Mouse (Mus musculus): ENCODE measurements around the gene Gm37419. TPM values are rescaled to one million over a fixed set of nuclear protein-coding genes. Genes with fewer than 3 reads are reported as not detected.
A peak's percentile ranks its signal among the peaks of the same experiment; 100 is the strongest.

Gm37419 gene
- polyA plus RNA-seq (2015; fragmentation: Nextera tagmentation; extraction: Ambion mirVana): not detected in 2 replicates

DNA sequence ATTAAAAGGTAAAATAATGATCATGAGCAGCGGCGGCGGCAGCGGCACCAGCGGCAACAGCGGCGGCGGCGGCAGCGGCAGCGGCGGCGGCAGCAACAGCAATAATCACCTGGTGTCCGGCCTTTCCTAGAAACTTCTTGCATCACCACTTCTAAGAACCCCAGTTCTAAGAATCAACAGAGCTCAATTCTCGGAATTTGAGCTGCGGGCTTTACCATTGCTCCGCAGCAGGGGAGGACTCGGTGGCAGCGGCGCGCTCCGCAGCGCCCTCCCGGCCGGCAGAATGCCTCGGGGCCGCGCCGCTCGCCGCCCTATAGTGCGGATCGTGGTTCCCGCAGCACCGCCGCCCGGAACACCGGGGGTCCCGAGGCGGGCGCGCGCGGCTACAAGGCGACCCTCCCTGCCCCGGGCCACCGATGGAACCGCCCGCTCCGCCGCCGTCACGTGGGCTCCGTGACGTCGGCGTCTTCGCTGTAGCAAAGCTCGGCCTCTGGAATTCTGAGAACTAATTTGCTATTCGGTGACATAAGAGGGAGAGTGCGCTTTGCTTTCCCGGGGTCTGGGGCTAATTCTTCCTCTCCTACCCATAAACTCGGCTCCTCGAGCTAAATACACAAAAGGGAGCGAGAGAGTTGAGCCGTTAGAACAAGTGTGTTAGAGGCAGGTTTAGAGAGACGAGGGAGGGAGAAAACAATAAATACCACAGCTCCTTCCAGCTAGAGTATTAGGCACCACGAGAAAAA is at the start of gene Gm37419, which contains the start of gene Bcl6:
TSS of gene Gm37419 (plus strand) at position 17 of the 743 bp plus-strand sequence.
TSS of gene Bcl6 (minus strand) at position 387 of the 743 bp plus-strand sequence.
- H3K4me1 ChIP-seq (ENCODE audit: control insufficient read depth, insufficient read depth, low read length): peaks cover 19% of the 10 kb centered on the region
- H3K27ac ChIP-seq (ENCODE audit: low read length): peak within 1 kb of the TSS; percentile 98
- no peaks in the 10 kb centered on the region for H3K36me3 ChIP-seq (ENCODE audit: control insufficient read depth, insufficient read depth, low read length)
- no peaks in the 10 kb centered on the region for H3K9me3 ChIP-seq (replicated peaks; ENCODE audit: control insufficient read depth, low read length)
- H3K4me2 ChIP-seq (ENCODE audit: low read depth, low read length): peak within 1 kb of the TSS; percentile 99
- ATAC-seq (ENCODE audit: insufficient read depth, low FRiP score): peak; percentile 82
- peak within 1 kb of the TSS; percentile 84 for H3K4me3 ChIP-seq (replicated peaks; ENCODE audit: low read length)
- H3K9ac ChIP-seq (ENCODE audit: low read length): peak within 1 kb of the TSS; percentile 98
- no peaks in the 10 kb centered on the region for H3K27me3 ChIP-seq (ENCODE audit: control insufficient read depth, insufficient read depth, low read length)
- WGBS: under 1% methylated on average over 68 of the region's 68 CpGs

GRCm38 (mm10) chr16:23944801-23945200 is 43.5 kb upstream of the Gm37419 start:
- no peak overlapping the region for H3K4me2 ChIP-seq (ENCODE audit: low read depth, low read length)
- H3K4me3 ChIP-seq (replicated peaks; ENCODE audit: low read length): no peak overlapping the region
- H3K4me1 ChIP-seq (ENCODE audit: control insufficient read depth, insufficient read depth, low read length): no peaks in the 10 kb centered on the region
- H3K36me3 ChIP-seq (ENCODE audit: control insufficient read depth, insufficient read depth, low read length): no peaks in the 10 kb centered on the region
- no peak for ATAC-seq (ENCODE audit: insufficient read depth, low FRiP score)
- 18% methylated on average over 3 of the region's 3 CpGs for whole genome bisulfite sequencing
- no peaks in the 10 kb centered on the region for H3K9me3 ChIP-seq (replicated peaks; ENCODE audit: control insufficient read depth, low read length)
- H3K9ac ChIP-seq (ENCODE audit: low read length): no peak overlapping the region
- H3K27ac ChIP-seq (ENCODE audit: low read length): no peak overlapping the region
- no peaks in the 10 kb centered on the region for H3K27me3 ChIP-seq (ENCODE audit: control insufficient read depth, insufficient read depth, low read length)

GRCm38 (mm10) chr16:23947654-23948053 is 40.6 kb upstream of the Gm37419 start:
- no peaks in the 10 kb centered on the region for H3K36me3 ChIP-seq (ENCODE audit: control insufficient read depth, insufficient read depth, low read length)
- ATAC-seq (ENCODE audit: insufficient read depth, low FRiP score): no peak
- H3K9me3 ChIP-seq (replicated peaks; ENCODE audit: control insufficient read depth, low read length): no peaks in the 10 kb centered on the region
- no peaks in the 10 kb centered on the region for H3K27me3 ChIP-seq (ENCODE audit: control insufficient read depth, insufficient read depth, low read length)
- no peak overlapping the region for H3K9ac ChIP-seq (ENCODE audit: low read length)
- H3K4me3 ChIP-seq (replicated peaks; ENCODE audit: low read length): no peak overlapping the region
- no peak overlapping the region for H3K4me2 ChIP-seq (ENCODE audit: low read depth, low read length)
- H3K27ac ChIP-seq (ENCODE audit: low read length): no peak overlapping the region
- no peaks in the 10 kb centered on the region for H3K4me1 ChIP-seq (ENCODE audit: control insufficient read depth, insufficient read depth, low read length)
- 86% methylated on average over 6 of the region's 6 CpGs for WGBS

GRCm38 (mm10) chr16:23952101-23952727 is 36.1 kb upstream of the Gm37419 start:
- WGBS: 69% methylated on average over 4 of the region's 4 CpGs
- no peaks in the 10 kb centered on the region for H3K36me3 ChIP-seq (ENCODE audit: control insufficient read depth, insufficient read depth, low read length)
- H3K4me1 ChIP-seq (ENCODE audit: control insufficient read depth, insufficient read depth, low read length): no peaks in the 10 kb centered on the region
- no peak for ATAC-seq (ENCODE audit: insufficient read depth, low FRiP score)
- H3K4me2 ChIP-seq (ENCODE audit: low read depth, low read length): no peak overlapping the region
- H3K9ac ChIP-seq (ENCODE audit: low read length): no peak overlapping the region
- H3K27ac ChIP-seq (ENCODE audit: low read length): no peak overlapping the region
- H3K4me3 ChIP-seq (replicated peaks; ENCODE audit: low read length): no peak overlapping the region
- no peaks in the 10 kb centered on the region for H3K9me3 ChIP-seq (replicated peaks; ENCODE audit: control insufficient read depth, low read length)
- H3K27me3 ChIP-seq (ENCODE audit: control insufficient read depth, insufficient read depth, low read length): no peaks in the 10 kb centered on the region

DNA sequence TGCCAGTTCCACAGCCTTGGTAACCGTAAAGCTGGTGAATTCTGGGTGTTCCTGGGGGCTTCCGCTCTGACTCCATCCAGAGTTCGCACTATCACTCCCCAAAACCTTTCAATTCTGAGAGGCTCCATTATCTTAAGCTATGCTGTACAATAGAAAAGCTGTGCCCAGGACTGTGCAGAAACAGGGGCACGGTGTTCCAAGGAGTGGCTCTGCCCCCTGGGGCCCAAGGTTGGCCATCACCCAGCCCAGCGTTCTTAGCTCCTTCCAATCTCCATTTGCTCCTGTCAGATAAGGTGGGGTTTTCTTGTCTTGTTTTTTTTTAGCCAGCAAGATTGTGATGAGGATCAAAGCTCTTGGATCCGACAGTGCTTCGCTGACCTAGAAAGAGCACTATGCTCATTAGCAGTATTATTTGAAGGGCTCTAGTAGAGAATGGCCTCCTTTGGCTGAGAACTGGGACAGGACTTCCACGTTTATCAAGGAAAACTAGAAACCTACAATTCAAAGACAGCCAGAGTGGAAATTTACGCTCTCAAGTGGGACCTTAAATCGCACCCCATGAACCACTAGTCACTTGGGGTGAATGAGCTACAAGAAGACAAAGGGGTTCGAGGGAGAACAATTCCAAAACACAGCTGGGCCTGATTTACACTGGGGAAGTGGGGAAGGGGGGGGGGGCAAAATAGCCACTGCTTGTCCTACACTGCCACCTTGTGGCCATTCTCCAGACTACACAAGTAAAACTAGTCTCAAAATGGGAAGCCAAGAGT is 34.9 kb upstream of the Gm37419 start:
- no peaks in the 10 kb centered on the region for H3K4me1 ChIP-seq (ENCODE audit: control insufficient read depth, insufficient read depth, low read length)
- 50% methylated on average over 11 of the region's 11 CpGs for WGBS
- no peak for ATAC-seq (ENCODE audit: insufficient read depth, low FRiP score)
- H3K9me3 ChIP-seq (replicated peaks; ENCODE audit: control insufficient read depth, low read length): no peaks in the 10 kb centered on the region
- H3K27me3 ChIP-seq (ENCODE audit: control insufficient read depth, insufficient read depth, low read length): no peaks in the 10 kb centered on the region
- no peak overlapping the region for H3K9ac ChIP-seq (ENCODE audit: low read length)
- no peak overlapping the region for H3K27ac ChIP-seq (ENCODE audit: low read length)
- H3K36me3 ChIP-seq (ENCODE audit: control insufficient read depth, insufficient read depth, low read length): no peaks in the 10 kb centered on the region
- no peak overlapping the region for H3K4me3 ChIP-seq (replicated peaks; ENCODE audit: low read length)
- H3K4me2 ChIP-seq (ENCODE audit: low read depth, low read length): no peak overlapping the region

DNA sequence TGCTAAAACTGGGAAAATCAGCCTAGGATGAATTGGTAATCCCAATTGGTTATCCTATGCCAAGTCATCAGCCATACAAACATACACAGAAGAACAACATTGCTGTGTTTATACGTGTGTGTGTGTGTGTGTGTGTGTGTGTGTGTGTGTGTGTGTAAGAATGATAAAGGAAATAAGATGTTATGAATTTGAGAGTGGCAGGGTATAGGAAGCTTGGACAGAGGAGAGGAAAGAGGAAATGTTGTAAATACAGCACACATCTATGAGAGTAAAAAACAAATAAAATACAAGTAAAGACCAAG is 34.4 kb upstream of the Gm37419 start:
- no peak overlapping the region for H3K4me3 ChIP-seq (replicated peaks; ENCODE audit: low read length)
- 12% methylated on average over 1 of the region's 1 CpGs for WGBS
- ATAC-seq (ENCODE audit: insufficient read depth, low FRiP score): no peak

DNA sequence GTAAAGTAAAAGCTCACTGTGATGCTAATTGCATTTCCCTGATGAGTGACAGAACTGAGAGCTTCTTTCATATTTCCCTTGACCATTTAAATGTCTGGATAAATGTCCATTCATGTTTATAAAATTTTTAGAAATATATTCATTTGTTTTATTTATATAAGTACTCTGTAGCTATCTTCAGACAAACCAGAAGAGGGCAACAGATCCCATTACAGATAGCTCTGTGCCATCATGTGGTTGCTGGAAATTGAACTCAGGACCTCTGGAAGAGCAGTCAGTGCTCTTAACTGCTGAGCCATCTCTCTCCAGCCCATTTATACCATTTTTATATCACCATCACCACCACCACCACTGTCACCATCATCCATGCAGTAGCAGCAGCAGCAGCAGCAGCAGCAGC is 29.3 kb upstream of the Gm37419 start:
- ATAC-seq (ENCODE audit: insufficient read depth, low FRiP score): no peak
- no peaks in the 10 kb centered on the region for H3K27me3 ChIP-seq (ENCODE audit: control insufficient read depth, insufficient read depth, low read length)
- H3K9ac ChIP-seq (ENCODE audit: low read length): no peak overlapping the region
- no peak overlapping the region for H3K27ac ChIP-seq (ENCODE audit: low read length)
- H3K4me2 ChIP-seq (ENCODE audit: low read depth, low read length): no peak overlapping the region
- H3K4me3 ChIP-seq (replicated peaks; ENCODE audit: low read length): no peak overlapping the region
- no peaks in the 10 kb centered on the region for H3K9me3 ChIP-seq (replicated peaks; ENCODE audit: control insufficient read depth, low read length)
- H3K36me3 ChIP-seq (ENCODE audit: control insufficient read depth, insufficient read depth, low read length): no peaks in the 10 kb centered on the region
- H3K4me1 ChIP-seq (ENCODE audit: control insufficient read depth, insufficient read depth, low read length): no peaks in the 10 kb centered on the region

More for the DNA sequence above, 34.4 kb upstream of the Gm37419 start:
- Histone ChIP-seq H3K9me3 (replicated peaks; ENCODE audit: control insufficient read depth, low read length) (no peaks in the 10 kb centered on the region), H3K4me2 (ENCODE audit: low read depth, low read length) (no peak overlapping the region), H3K9ac (ENCODE audit: low read length) (no peak overlapping the region), H3K27ac (ENCODE audit: low read length) (no peak overlapping the region), H3K4me1 (ENCODE audit: control insufficient read depth, insufficient read depth, low read length) (no peaks in the 10 kb centered on the region), H3K27me3 (ENCODE audit: control insufficient read depth, insufficient read depth, low read length) (no peaks in the 10 kb centered on the region), H3K36me3 (ENCODE audit: control insufficient read depth, insufficient read depth, low read length) (no peaks in the 10 kb centered on the region)

DNA sequence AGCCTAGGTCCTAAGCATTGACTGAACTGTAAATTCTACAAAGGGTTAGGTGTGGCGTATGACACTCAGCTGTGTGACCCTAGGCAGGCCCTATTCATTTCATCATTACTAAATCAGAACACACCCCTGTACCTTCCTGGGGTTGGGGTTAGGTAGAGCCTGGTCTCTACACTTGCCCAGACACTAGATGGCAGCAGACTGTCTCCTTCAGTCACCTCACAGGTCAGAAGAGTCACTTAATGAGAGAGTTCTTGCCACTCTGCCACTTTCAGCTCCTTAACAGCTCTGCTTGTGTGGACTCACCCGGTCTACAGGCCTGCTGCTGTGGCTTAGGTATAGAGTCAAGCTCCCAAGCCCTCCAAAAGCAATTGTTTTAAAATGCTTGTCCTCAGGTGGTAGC is 25.9 kb upstream of the Gm37419 start:
- Histone ChIP-seq H3K4me2 (ENCODE audit: low read depth, low read length) (no peak overlapping the region), H3K36me3 (ENCODE audit: control insufficient read depth, insufficient read depth, low read length) (no peaks in the 10 kb centered on the region; the same call in 1 of the 2 replicates), H3K9me3 (replicated peaks; ENCODE audit: control insufficient read depth, low read length) (no peaks in the 10 kb centered on the region), H3K27me3 (ENCODE audit: control insufficient read depth, insufficient read depth, low read length) (no peaks in the 10 kb centered on the region), H3K4me1 (ENCODE audit: control insufficient read depth, insufficient read depth, low read length) (no peaks in the 10 kb centered on the region), H3K27ac (ENCODE audit: low read length) (no peak overlapping the region), H3K9ac (ENCODE audit: low read length) (no peak overlapping the region), H3K4me3 (replicated peaks; ENCODE audit: low read length) (no peak overlapping the region)
- 83% methylated on average over 2 of the region's 2 CpGs for WGBS
- no peak for ATAC-seq (ENCODE audit: insufficient read depth, low FRiP score)
